Mouse (Mus musculus): ENCODE measurements around the gene Cilp2. TPM values are rescaled to one million over a fixed set of nuclear protein-coding genes. Genes with fewer than 3 reads are reported as not detected.

Cilp2 gene
- total and polyA plus RNA-seq, 3 experiments, result 0.03 to 0.04 TPM; not detected in 1

GRCm38 (mm10) chr8:69847167-69848065, 40.1 kb downstream of the Cilp2 start:
- no peaks in the 10 kb centered on the region for H3K27me3 ChIP-seq (ENCODE audit: control insufficient read depth in 1 of 2, insufficient read depth in 2 of 2, low read length in 2 of 2)
- H3K36me3 ChIP-seq (ENCODE audit: control insufficient read depth in 1 of 2, insufficient read depth in 2 of 2, low read length in 2 of 2), result peaks cover 0 to 6% of the 10 kb centered on the region in 2 experiments; a peak in 2 of 4 replicates
- no peak overlapping the region for H3K9ac ChIP-seq (ENCODE audit: control insufficient read depth, low read depth, low read length, poor library complexity, severe bottlenecking)
- DNase-seq (ENCODE audit: low read depth, low spot score), result no peak
- no peaks in the 10 kb centered on the region for H3K79me2 ChIP-seq (ENCODE audit: control insufficient read depth, insufficient read depth, low read length, poor library complexity)
- H3K27ac ChIP-seq (ENCODE audit: control insufficient read depth, low read depth, low read length), result no peak overlapping the region
- peaks cover 0 to 9% of the 10 kb centered on the region in 2 experiments; a peak in 2 of 4 replicates for H3K4me1 ChIP-seq (ENCODE audit: control insufficient read depth in 1 of 2, insufficient read depth in 2 of 2, low read length in 2 of 2)
- TF ChIP-seq UBTF (IDR thresholded peaks at IDR 0.05; ENCODE audit: borderline replicate concordance, insufficient read depth, low read depth, low read length) (no peak), BHLHE40 (IDR thresholded peaks at IDR 0.05; ENCODE audit: borderline replicate concordance, low read depth, low read length) (no peak), TCF12 (IDR thresholded peaks at IDR 0.05; ENCODE audit: low read depth, low read length) (no peak), MAZ (IDR thresholded peaks at IDR 0.05; ENCODE audit: low read depth, low read length) (no peak), USF2 (IDR thresholded peaks at IDR 0.05; ENCODE audit: borderline replicate concordance in 1 of 2, insufficient read depth in 1 of 2, low read depth in 1 of 2, low read length in 2 of 2) (no peak), TBP (IDR thresholded peaks at IDR 0.05; ENCODE audit: low read depth, low read length) (no peak), ZKSCAN1 (IDR thresholded peaks at IDR 0.05; ENCODE audit: low read depth, low read length) (no peak), GABPA (IDR thresholded peaks at IDR 0.05; ENCODE audit: low read depth, low read length) (no peak), CTCF (IDR thresholded peaks at IDR 0.05 in 2 of 3, conservative IDR thresholded peaks at IDR 0.05 in 1 of 3; ENCODE audit: control insufficient read depth in 1 of 3, insufficient read depth in 1 of 3, low read depth in 2 of 3, low read length in 3 of 3, poor library complexity in 1 of 3, severe bottlenecking in 1 of 3) (no peak), EP300 (IDR thresholded peaks at IDR 0.05; ENCODE audit: low read depth in 1 of 2, low read length in 2 of 2) (no peak), ZC3H11A (IDR thresholded peaks at IDR 0.05; ENCODE audit: low read depth, low read length) (no peak), MYB (IDR thresholded peaks at IDR 0.05; ENCODE audit: low read depth, low read length) (no peak)
- H3K9me3 ChIP-seq (replicated peaks; ENCODE audit: insufficient read depth, low read length), result no peaks in the 10 kb centered on the region
- no peak overlapping the region for H3K4me3 ChIP-seq (ENCODE audit: control insufficient read depth in 1 of 2, insufficient read depth in 1 of 2, low read depth in 2 of 2, low read length in 2 of 2)

DNA sequence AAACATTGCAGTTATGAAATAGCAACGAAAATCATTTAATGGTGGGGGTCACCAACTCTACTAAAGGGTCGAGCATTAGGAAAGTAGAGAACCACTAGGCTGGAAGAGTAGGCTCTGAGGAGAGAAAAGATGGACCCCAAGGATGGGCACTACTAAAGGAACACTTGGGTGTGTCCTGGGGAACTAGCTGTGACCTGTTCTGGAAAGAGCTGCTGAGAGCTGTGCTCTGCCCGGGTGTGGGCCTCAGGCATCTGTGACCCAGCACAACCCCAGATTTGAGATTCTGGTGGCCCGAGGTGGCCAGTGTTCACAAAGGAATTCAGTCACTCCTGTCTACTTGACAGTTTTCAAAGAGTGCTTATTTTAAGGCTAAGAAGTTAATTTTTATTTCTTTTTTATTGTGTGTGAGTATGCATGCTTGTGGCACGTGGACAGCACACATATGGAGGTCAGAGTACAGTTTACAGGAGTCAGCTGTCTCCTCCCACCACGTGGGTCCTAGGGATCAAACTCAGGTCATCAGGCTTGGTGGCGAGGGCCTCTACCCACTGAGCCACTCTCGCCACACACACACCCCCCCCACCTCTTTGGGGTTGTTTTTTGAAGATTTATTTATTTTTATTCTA, 50.3 kb downstream of the Cilp2 start:
- Histone ChIP-seq H3K27me3 (ENCODE audit: control insufficient read depth in 1 of 2, insufficient read depth in 2 of 2, low read length in 2 of 2) (no peaks in the 10 kb centered on the region), H3K4me1 (ENCODE audit: control insufficient read depth in 1 of 2, insufficient read depth in 2 of 2, low read length in 2 of 2) (no peaks in the 10 kb centered on the region; a peak in 1 of 4 replicates), H3K9me3 (replicated peaks; ENCODE audit: insufficient read depth, low read length) (no peaks in the 10 kb centered on the region), H3K9ac (ENCODE audit: control insufficient read depth, low read depth, low read length, poor library complexity, severe bottlenecking) (no peak overlapping the region), H3K4me3 (ENCODE audit: control insufficient read depth in 1 of 2, insufficient read depth in 1 of 2, low read depth in 2 of 2, low read length in 2 of 2) (no peak overlapping the region), H3K79me2 (ENCODE audit: control insufficient read depth, insufficient read depth, low read length, poor library complexity) (0 out of 2 replicates have a peak, but pooled peaks cover 1% of the 10 kb centered on the region), H3K27ac (ENCODE audit: control insufficient read depth, low read depth, low read length) (no peak overlapping the region), H3K36me3 (ENCODE audit: control insufficient read depth in 1 of 2, insufficient read depth in 2 of 2, low read length in 2 of 2) (no peaks in the 10 kb centered on the region; a peak in 1 of 4 replicates)
- no peak for DNase-seq (ENCODE audit: low read depth, low spot score)
- no peak for TF ChIP-seq TCF12 (IDR thresholded peaks at IDR 0.05; ENCODE audit: low read depth, low read length)
- TF ChIP-seq UBTF (IDR thresholded peaks at IDR 0.05; ENCODE audit: borderline replicate concordance, insufficient read depth, low read depth, low read length), result no peak

Data from MEL (cell line).